Mouse (Mus musculus): ENCODE measurements around the gene Zscan12.

Zscan12 gene

GRCm38 (mm10) chr13:21401636-21402286 is 39.1 kb downstream of the Zscan12 start:
- in situ Hi-C loops (cut with MseI, MboI) = no loop called here

- in situ Hi-C loops (cut with MseI, MboI) = no loop called here
Measured at GRCm38 (mm10) chr13:21402287-21402846, 39.7 kb downstream of the Zscan12 start, which contains the start of gene Zkscan3. Gene Zkscan3 (minus strand): TSS chr13:21402755.

GRCm38 (mm10) chr13:21402848-21403247 is 40.2 kb downstream of the Zscan12 start:
- in situ Hi-C loops (cut with MseI, MboI) = no loop called here

GRCm38 (mm10) chr13:21407341-21407740 is 44.7 kb downstream of the Zscan12 start:
- in situ Hi-C loops (cut with MseI, MboI) = no loop called here

- in situ Hi-C loops (cut with MseI, MboI) = no loop called here
Measured at GRCm38 (mm10) chr13:21407969-21408804, 45.6 kb downstream of the Zscan12 start.

GRCm38 (mm10) chr13:21408805-21409459 is 46.3 kb downstream of the Zscan12 start:
- in situ Hi-C loops (cut with MseI, MboI) = no loop called here

GRCm38 (mm10) chr13:21414231-21415212 is 51.9 kb downstream of the Zscan12 start:
- in situ Hi-C loops (cut with MseI, MboI) = no loop called here

GRCm38 (mm10) chr13:21415266-21415665 is 52.6 kb downstream of the Zscan12 start:
- in situ Hi-C loops (cut with MseI, MboI) = no loop called here

GRCm38 (mm10) chr13:21415750-21416149 is 53.1 kb downstream of the Zscan12 start:
- in situ Hi-C loops (cut with MseI, MboI) = no loop called here

GRCm38 (mm10) chr13:21417298-21418010 is 54.8 kb downstream of the Zscan12 start:
- in situ Hi-C loops (cut with MseI, MboI) = no loop called here

GRCm38 (mm10) chr13:21418865-21419264 is 56.2 kb downstream of the Zscan12 start:
- in situ Hi-C loops (cut with MseI, MboI) = no loop called here

Measured in mouse trophoblast stem cell (cell line).